Mouse (Mus musculus) megakaryocyte, embryonic 14.5 days (primary cell): ENCODE results near the gene Pate2.

Experiments
- FLI1 ChIP-seq: IDR thresholded peaks from 2 replicates; pipeline ENCODE4 v1.6.1; 2012; ENCODE audit warnings: low read length, inconsistent platforms, mixed read lengths
- GATA1 ChIP-seq: IDR thresholded peaks from 3 replicates; pipeline ENCODE4 v1.6.1; 2012; ENCODE audit warnings: mixed read lengths, low read length, inconsistent platforms, borderline replicate concordance

DNA sequence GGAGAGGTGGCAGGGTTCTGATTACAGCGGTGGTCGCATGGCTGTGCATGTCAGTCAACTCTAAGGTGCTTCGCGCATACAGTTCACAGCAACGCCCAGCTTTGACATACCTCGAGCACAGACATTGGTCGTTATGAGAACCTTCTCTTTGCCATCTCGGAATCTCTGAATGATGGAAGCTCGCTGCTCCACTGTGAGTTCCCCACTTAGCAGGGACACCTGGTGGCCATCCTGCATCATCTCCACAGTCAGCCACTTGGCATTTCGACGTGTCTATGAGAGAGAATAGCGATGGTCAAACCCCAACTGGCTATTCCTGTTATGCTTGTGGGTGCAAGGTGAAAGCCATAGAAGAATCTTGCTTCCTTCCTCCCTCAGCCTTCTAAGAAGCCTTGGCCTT, 24.4 kb upstream of the Pate2 start:
- no peak for TF ChIP-seq GATA1
- TF ChIP-seq FLI1: no peak
